Mouse (Mus musculus): ENCODE data around the gene Adssl1. TPM values are rescaled to one million over a fixed set of nuclear protein-coding genes. Genes with fewer than 3 reads are reported as not detected.

Gene Adssl1
- polyA plus RNA-seq, 1 experiment from 2014 or later = 9.3 TPM

GRCm38 (mm10) chr12:112594989-112595388 is 24.9 kb upstream of the Adssl1 start:
- Histone ChIP-seq H3K4me1 (peaks cover 52% of the 10 kb centered on the region), H3K27ac (peak overlapping the region; percentile 79), H3K27me3 (no peaks in the 10 kb centered on the region), H3K4me3 (no peak overlapping the region), H3K4me2 (no peak overlapping the region), H3K36me3 (no peaks in the 10 kb centered on the region), H3K9ac (no peak overlapping the region), H3K9me3 (no peaks in the 10 kb centered on the region)
- WGBS = 31% methylated on average over 4 of the region's 4 CpGs
- ATAC-seq (ENCODE audit: borderline replicate concordance, extremely low read depth, low FRiP score, low TSS enrichment) = no peak

- Histone ChIP-seq H3K4me3 (no peak overlapping the region), H3K4me1 (peaks cover 50% of the 10 kb centered on the region), H3K27me3 (no peaks in the 10 kb centered on the region), H3K36me3 (no peaks in the 10 kb centered on the region), H3K4me2 (no peak overlapping the region), H3K9me3 (no peaks in the 10 kb centered on the region), H3K9ac (no peak overlapping the region), H3K27ac (peak overlapping the region; percentile 79)
- no peak for ATAC-seq (ENCODE audit: borderline replicate concordance, extremely low read depth, low FRiP score, low TSS enrichment)
- 69% methylated on average over 4 of the region's 4 CpGs for WGBS
Measured at GRCm38 (mm10) chr12:112595626-112596025, 24.2 kb upstream of the Adssl1 start.

- Histone ChIP-seq H3K9me3 (no peaks in the 10 kb centered on the region), H3K27ac (no peak overlapping the region), H3K4me2 (no peak overlapping the region), H3K27me3 (no peaks in the 10 kb centered on the region), H3K36me3 (no peaks in the 10 kb centered on the region), H3K9ac (no peak overlapping the region; the same call in 1 of the 2 replicates), H3K4me3 (no peak overlapping the region), H3K4me1 (peaks cover 50% of the 10 kb centered on the region)
- no peak for ATAC-seq (ENCODE audit: borderline replicate concordance, extremely low read depth, low FRiP score, low TSS enrichment)
- WGBS = 57% methylated on average over 9 of the region's 9 CpGs
Measured at GRCm38 (mm10) chr12:112596454-112596853, 23.4 kb upstream of the Adssl1 start.

- H3K4me1 ChIP-seq = peaks cover 47% of the 10 kb centered on the region
- no peak for ATAC-seq (ENCODE audit: borderline replicate concordance, extremely low read depth, low FRiP score, low TSS enrichment)
- no peak overlapping the region for H3K9ac ChIP-seq
- no peaks in the 10 kb centered on the region for H3K9me3 ChIP-seq
- H3K4me2 ChIP-seq = no peak overlapping the region
- H3K4me3 ChIP-seq = no peak overlapping the region
- H3K27ac ChIP-seq = no peak overlapping the region
- 71% methylated on average over 14 of the region's 14 CpGs for WGBS
- H3K36me3 ChIP-seq = no peaks in the 10 kb centered on the region
- no peaks in the 10 kb centered on the region for H3K27me3 ChIP-seq
Measured at GRCm38 (mm10) chr12:112596891-112597500, 22.8 kb upstream of the Adssl1 start.

GRCm38 (mm10) chr12:112597618-112598017 is 22.2 kb upstream of the Adssl1 start:
- Histone ChIP-seq H3K36me3 (no peaks in the 10 kb centered on the region), H3K27me3 (no peaks in the 10 kb centered on the region), H3K9ac (no peak overlapping the region), H3K27ac (no peak overlapping the region), H3K4me1 (peaks cover 41% of the 10 kb centered on the region), H3K4me3 (no peak overlapping the region), H3K9me3 (no peaks in the 10 kb centered on the region), H3K4me2 (no peak overlapping the region)
- WGBS = 87% methylated on average over 8 of the region's 8 CpGs
- ATAC-seq (ENCODE audit: borderline replicate concordance, extremely low read depth, low FRiP score, low TSS enrichment) = no peak

- 15% methylated on average over 4 of the region's 4 CpGs for WGBS
- Histone ChIP-seq H3K9ac (no peak overlapping the region), H3K27ac (no peak overlapping the region), H3K9me3 (no peaks in the 10 kb centered on the region), H3K4me1 (peaks cover 25% of the 10 kb centered on the region), H3K4me3 (no peak overlapping the region), H3K4me2 (no peak overlapping the region), H3K36me3 (no peaks in the 10 kb centered on the region; the same call in 1 of the 2 replicates), H3K27me3 (no peaks in the 10 kb centered on the region)
- no peak for ATAC-seq (ENCODE audit: borderline replicate concordance, extremely low read depth, low FRiP score, low TSS enrichment)
Measured at GRCm38 (mm10) chr12:112599198-112599597, 20.6 kb upstream of the Adssl1 start.

- Histone ChIP-seq H3K9me3 (no peaks in the 10 kb centered on the region), H3K4me2 (no peak overlapping the region), H3K36me3 (no peaks in the 10 kb centered on the region; the same call in 1 of the 2 replicates), H3K4me1 (peaks cover 18% of the 10 kb centered on the region), H3K27ac (no peak overlapping the region), H3K27me3 (no peaks in the 10 kb centered on the region), H3K9ac (no peak overlapping the region), H3K4me3 (no peak overlapping the region)
- no peak for ATAC-seq (ENCODE audit: borderline replicate concordance, extremely low read depth, low FRiP score, low TSS enrichment)
- WGBS = 82% methylated on average over 30 of the region's 30 CpGs
Measured at GRCm38 (mm10) chr12:112599942-112600611, 19.8 kb upstream of the Adssl1 start.

- peaks cover 6% of the 10 kb centered on the region for H3K4me1 ChIP-seq
- no peaks in the 10 kb centered on the region for H3K27me3 ChIP-seq
- H3K4me3 ChIP-seq = no peak overlapping the region
- WGBS = 66% methylated on average over 5 of the region's 5 CpGs
- ATAC-seq (ENCODE audit: borderline replicate concordance, extremely low read depth, low FRiP score, low TSS enrichment) = no peak
- no peaks in the 10 kb centered on the region for H3K9me3 ChIP-seq
- no peak overlapping the region for H3K27ac ChIP-seq
- H3K4me2 ChIP-seq = no peak overlapping the region
- H3K36me3 ChIP-seq = no peaks in the 10 kb centered on the region; the same call in 1 of the 2 replicates
- H3K9ac ChIP-seq = no peak overlapping the region
Measured at GRCm38 (mm10) chr12:112604022-112604421, 15.8 kb upstream of the Adssl1 start.

GRCm38 (mm10) chr12:112604709-112605649 is 14.9 kb upstream of the Adssl1 start:
- H3K9ac ChIP-seq = no peak overlapping the region

GRCm38 (mm10) chr12:112605766-112606165 is 14.1 kb upstream of the Adssl1 start:
- Histone ChIP-seq H3K4me1 (peaks cover 4% of the 10 kb centered on the region; the same call in 1 of the 2 replicates), H3K36me3 (no peaks in the 10 kb centered on the region; the same call in 1 of the 2 replicates), H3K4me3 (no peak overlapping the region), H3K9ac (no peak overlapping the region), H3K9me3 (no peaks in the 10 kb centered on the region), H3K4me2 (no peak overlapping the region), H3K27me3 (no peaks in the 10 kb centered on the region), H3K27ac (no peak overlapping the region)
- 45% methylated on average over 6 of the region's 6 CpGs for WGBS
- peak; percentile 41; the same call in 1 of the 2 replicates for ATAC-seq (ENCODE audit: borderline replicate concordance, extremely low read depth, low FRiP score, low TSS enrichment)

More at GRCm38 (mm10) chr12:112604709-112605649, 14.9 kb upstream of the Adssl1 start:
- Histone ChIP-seq H3K9me3 (no peaks in the 10 kb centered on the region), H3K4me2 (no peak overlapping the region), H3K4me3 (no peak overlapping the region), H3K36me3 (no peaks in the 10 kb centered on the region; the same call in 1 of the 2 replicates), H3K4me1 (peaks cover 4% of the 10 kb centered on the region; the same call in 1 of the 2 replicates), H3K27ac (no peak overlapping the region), H3K27me3 (no peaks in the 10 kb centered on the region)
- WGBS = 61% methylated on average over 20 of the region's 20 CpGs
- peak; percentile 48 for ATAC-seq (ENCODE audit: borderline replicate concordance, extremely low read depth, low FRiP score, low TSS enrichment)

- 78% methylated on average over 6 of the region's 6 CpGs for WGBS
- Histone ChIP-seq H3K9ac (no peak overlapping the region), H3K4me2 (no peak overlapping the region), H3K4me1 (peaks cover 4% of the 10 kb centered on the region; the same call in 1 of the 2 replicates), H3K27me3 (no peaks in the 10 kb centered on the region), H3K9me3 (no peaks in the 10 kb centered on the region), H3K27ac (no peak overlapping the region), H3K36me3 (no peaks in the 10 kb centered on the region; the same call in 1 of the 2 replicates), H3K4me3 (no peak overlapping the region)
- ATAC-seq (ENCODE audit: borderline replicate concordance, extremely low read depth, low FRiP score, low TSS enrichment) = no peak
Measured at GRCm38 (mm10) chr12:112606998-112607397, 12.8 kb upstream of the Adssl1 start.
